Mouse (Mus musculus) liver, adult 2 months (tissue): ENCODE data around the gene Wdtc1. TPM values are rescaled to one million over a fixed set of nuclear protein-coding genes. Genes with fewer than 3 reads are reported as not detected.

Experiments used
- DNase-seq: peaks from one replicate; pipeline ENCODE4 v3.0.0-alpha.2; 2011; ENCODE audit warnings: low read depth, low spot score; ENCODE audit errors: extremely low read depth
- H3K27ac ChIP-seq: fragments of 200-500 bp; replicated peaks from 2 replicates; pipeline ENCODE4 v1.5.1; 2012; ENCODE audit warnings: low read depth, mild to moderate bottlenecking, control low read depth, inconsistent platforms, low read length; ENCODE audit not compliant: insufficient read depth
- H3K27me3 ChIP-seq: fragments of 200-500 bp; 2 replicates; pipeline ENCODE4 v1.6.1; 2012; ENCODE audit warnings: mild to moderate bottlenecking, moderate library complexity, low read length, inconsistent platforms; ENCODE audit not compliant: control insufficient read depth, insufficient read depth
- H3K36me3 ChIP-seq: fragments of 200-500 bp; 2 replicates; pipeline ENCODE4 v1.6.1; 2012; ENCODE audit warnings: low read length, inconsistent platforms; ENCODE audit not compliant: control insufficient read depth, insufficient read depth
- H3K4me1 ChIP-seq: fragments of 200-500 bp; 2 replicates; pipeline ENCODE4 v1.6.1; 2011; ENCODE audit warnings: low read length; ENCODE audit not compliant: control insufficient read depth, insufficient read depth
- H3K4me3 ChIP-seq: fragments of 200-500 bp; 2 replicates; pipeline ENCODE4 v1.5.1; 2011; ENCODE audit warnings: low read depth, mild to moderate bottlenecking, control low read depth, low read length, moderate library complexity; ENCODE audit not compliant: insufficient read depth
- H3K79me2 ChIP-seq: fragments of 200-500 bp; 2 replicates; pipeline ENCODE4 v1.6.1; 2012; ENCODE audit warnings: inconsistent platforms, mild to moderate bottlenecking, low read length, moderate library complexity; ENCODE audit not compliant: control insufficient read depth, insufficient read depth
- H3K9ac ChIP-seq: fragments of 200-500 bp; 2 replicates; pipeline ENCODE4 v1.6.1; 2012; ENCODE audit warnings: low read depth, mild to moderate bottlenecking, control low read depth, inconsistent platforms, low read length
- CTCF ChIP-seq: fragments of 200-500 bp; IDR thresholded peaks from 2 replicates; pipeline ENCODE4 v1.5.1; 2011; ENCODE audit warnings: low read depth, low read length, control low read depth
- POLR2A ChIP-seq: fragments of 200-500 bp; IDR thresholded peaks from 2 replicates; pipeline ENCODE4 v1.6.1; 2011; ENCODE audit warnings: low read length, control low read depth; ENCODE audit not compliant: insufficient read depth; ENCODE audit errors: extremely low read depth
- WGBS: fragments of 180-500 bp; shearing (Covaris S2); methylation state at CpG from one replicate; pipeline ENCODE4 v1.1.7; 2018; 5-methylcytosine and 5-hydroxymethylcytosine counted together
- polyA plus RNA-seq: library from polyadenylated mRNA; depleted of rRNA; stranded (reverse); fragments of >200 nt; gene quantifications from 2 replicates; pipeline ENCODE4 v1.2.3, GENCODE M21; 2012
- total RNA-seq: library from RNA; depleted of rRNA; stranded (reverse); fragments of >200 nt; gene quantifications from 2 replicates; pipeline ENCODE4 v1.2.3, GENCODE M21; 2014

The Wdtc1 gene
- total and polyA plus RNA-seq, 2 experiments, result 20.6 to 83.3 TPM

DNA sequence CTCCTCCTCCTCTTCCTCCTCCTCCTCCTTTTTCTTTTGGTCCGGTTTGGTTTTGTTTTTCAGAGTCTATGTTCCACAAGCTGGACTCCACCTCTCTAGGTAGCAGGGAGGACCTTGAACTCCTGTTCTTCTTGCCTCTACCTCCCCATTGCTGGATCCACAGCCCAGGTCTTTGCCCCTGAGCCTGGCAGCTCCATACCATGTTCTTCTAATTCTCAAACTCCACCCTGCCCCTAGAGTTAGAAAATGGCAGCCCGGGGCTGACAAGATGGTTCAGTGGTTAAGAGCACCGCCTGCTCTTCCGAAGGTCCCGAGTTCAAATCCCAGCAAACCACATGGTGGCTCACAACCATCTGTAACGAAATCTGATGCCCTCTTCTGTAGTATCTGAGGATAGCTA lies 1.4 kb upstream of the Wdtc1 start:
- DNase-seq, result no peak
- no peak overlapping the region for H3K4me3 ChIP-seq
- H3K4me1 ChIP-seq, result no peaks in the 10 kb centered on the region
- TF ChIP-seq CTCF, result no peak
- no peak for TF ChIP-seq POLR2A
- H3K79me2 ChIP-seq, result no peaks in the 10 kb centered on the region
- WGBS, result 94% methylated on average over 6 of the region's 6 CpGs
- H3K36me3 ChIP-seq, result no peaks in the 10 kb centered on the region
- no peaks in the 10 kb centered on the region for H3K27me3 ChIP-seq
- no peak overlapping the region for H3K27ac ChIP-seq
- no peak overlapping the region for H3K9ac ChIP-seq

- no peak overlapping the region for H3K27ac ChIP-seq
- H3K36me3 ChIP-seq, result no peaks in the 10 kb centered on the region
- no peaks in the 10 kb centered on the region for H3K4me1 ChIP-seq
- no peaks in the 10 kb centered on the region for H3K79me2 ChIP-seq
- TF ChIP-seq POLR2A, result no peak
- TF ChIP-seq CTCF, result no peak
- DNase-seq, result no peak
- H3K27me3 ChIP-seq, result no peaks in the 10 kb centered on the region
- 78% methylated on average over 10 of the region's 10 CpGs for WGBS
- no peak overlapping the region for H3K9ac ChIP-seq
- no peak overlapping the region for H3K4me3 ChIP-seq
Observed at GRCm38 (mm10) chr4:133352797-133353196, 484 bp downstream of the Wdtc1 start.

DNA sequence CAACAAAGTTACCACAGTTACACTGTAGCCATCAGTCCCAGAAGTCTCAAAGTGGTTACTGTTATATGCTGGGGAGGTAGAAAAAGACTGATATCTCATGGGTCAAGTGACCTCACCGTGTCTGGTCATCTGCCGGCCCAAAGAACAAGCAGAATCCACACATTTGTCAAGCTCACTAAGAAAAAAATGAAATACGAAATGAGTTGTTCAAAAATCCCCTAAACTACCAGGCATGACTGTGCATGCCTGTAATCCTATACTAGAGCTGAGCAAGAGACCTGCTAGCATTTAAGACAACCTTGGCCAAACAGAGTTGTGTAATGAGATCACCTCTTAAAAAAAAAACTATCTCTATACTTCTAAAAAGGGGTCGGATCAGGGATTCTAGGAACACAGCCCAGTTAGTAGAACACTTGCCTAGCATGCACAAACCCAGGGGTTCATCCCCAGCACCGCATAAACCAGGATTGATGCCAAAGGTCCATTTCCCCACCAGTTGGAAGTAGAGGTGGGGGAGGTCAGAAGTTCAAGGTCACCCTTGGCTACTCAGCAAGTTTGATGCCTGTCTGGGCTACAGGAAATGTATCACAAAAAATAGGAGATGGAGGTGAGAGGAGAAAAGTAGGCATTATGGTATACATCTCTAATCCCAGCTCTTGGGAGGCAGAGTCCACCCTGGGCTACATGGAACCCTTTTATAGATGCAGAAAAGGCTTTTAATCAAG lies 5.1 kb downstream of the Wdtc1 start:
- no peaks in the 10 kb centered on the region for H3K4me1 ChIP-seq
- no peak overlapping the region for H3K4me3 ChIP-seq
- WGBS, result 66% methylated on average over 5 of the region's 5 CpGs
- no peaks in the 10 kb centered on the region for H3K36me3 ChIP-seq
- TF ChIP-seq POLR2A, result no peak
- TF ChIP-seq CTCF, result no peak
- no peaks in the 10 kb centered on the region for H3K27me3 ChIP-seq
- no peak overlapping the region for H3K9ac ChIP-seq
- no peak overlapping the region for H3K27ac ChIP-seq
- no peak for DNase-seq
- no peaks in the 10 kb centered on the region for H3K79me2 ChIP-seq

- DNase-seq, result no peak
- WGBS, result 78% methylated on average over 4 of the region's 4 CpGs
- Histone ChIP-seq H3K4me1 (no peaks in the 10 kb centered on the region), H3K9ac (no peak overlapping the region), H3K36me3 (no peaks in the 10 kb centered on the region), H3K79me2 (no peaks in the 10 kb centered on the region), H3K4me3 (no peak overlapping the region), H3K27ac (no peak overlapping the region), H3K27me3 (no peaks in the 10 kb centered on the region)
- TF ChIP-seq CTCF, result 0 out of 2 replicates have a peak, but pooled peaks have one; percentile 23
- TF ChIP-seq POLR2A, result no peak
Observed at GRCm38 (mm10) chr4:133347624-133348023, 5.7 kb downstream of the Wdtc1 start.

DNA sequence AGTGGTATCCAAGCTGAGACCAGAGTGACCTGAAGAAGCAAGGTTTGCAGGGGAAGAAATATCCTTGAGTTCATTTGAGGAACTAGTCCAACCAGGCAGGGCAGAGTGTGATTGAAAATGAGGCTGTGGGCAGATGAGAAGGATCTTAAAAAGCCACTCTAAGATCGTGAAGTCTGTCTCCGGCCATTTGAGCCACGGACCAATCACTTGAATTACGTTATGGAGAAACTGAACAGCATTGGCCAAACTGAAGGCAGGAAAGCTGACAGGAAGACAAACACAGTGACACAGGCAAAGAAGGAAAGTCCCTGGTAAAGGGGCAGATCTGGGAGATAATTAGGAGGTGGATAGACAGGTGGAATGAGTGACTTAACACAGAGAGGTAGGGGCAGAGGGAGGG lies 6.7 kb downstream of the Wdtc1 start:
- H3K36me3 ChIP-seq, result no peaks in the 10 kb centered on the region
- TF ChIP-seq POLR2A (no peak), CTCF (no peak)
- no peaks in the 10 kb centered on the region for H3K27me3 ChIP-seq
- no peak for DNase-seq
- no peak overlapping the region for H3K4me3 ChIP-seq
- no peak overlapping the region for H3K27ac ChIP-seq
- WGBS, result 54% methylated on average over 4 of the region's 4 CpGs
- no peaks in the 10 kb centered on the region for H3K79me2 ChIP-seq
- H3K4me1 ChIP-seq, result no peaks in the 10 kb centered on the region
- H3K9ac ChIP-seq, result no peak overlapping the region

- no peak for DNase-seq
- Histone ChIP-seq H3K9ac (no peak overlapping the region), H3K27ac (no peak overlapping the region), H3K36me3 (no peaks in the 10 kb centered on the region), H3K4me1 (no peaks in the 10 kb centered on the region), H3K27me3 (no peaks in the 10 kb centered on the region), H3K79me2 (no peaks in the 10 kb centered on the region), H3K4me3 (no peak overlapping the region)
- TF ChIP-seq POLR2A (no peak), CTCF (peak; percentile 48; the same call in 1 of the 2 replicates)
- 82% methylated on average over 6 of the region's 6 CpGs for WGBS
Observed at GRCm38 (mm10) chr4:133345702-133346101, 7.6 kb downstream of the Wdtc1 start.
